Mouse (Mus musculus) megakaryocyte, embryonic 14.5 days (primary cell): Measurements from ENCODE around the gene Fgf2. TPM values are rescaled to one million over a fixed set of nuclear protein-coding genes. Genes with fewer than 3 reads are reported as not detected.

Experiments used
- H3K27me3 ChIP-seq: replicated peaks from 2 replicates; pipeline ENCODE3; 2012; ENCODE audit warnings: inconsistent platforms
- H3K36me3 ChIP-seq: replicated peaks from 2 replicates; pipeline ENCODE3; 2012; ENCODE audit warnings: low read length, inconsistent platforms, mixed read lengths
- H3K4me1 ChIP-seq: 2 replicates; pipeline ENCODE4 v1.6.1; 2012; ENCODE audit warnings: inconsistent platforms
- H3K4me3 ChIP-seq: replicated peaks from 2 replicates; pipeline ENCODE3; 2012; ENCODE audit warnings: moderate library complexity, mild to moderate bottlenecking, inconsistent platforms
- H3K9me3 ChIP-seq: 2 replicates; pipeline ENCODE4 v1.6.1; 2012; ENCODE audit warnings: inconsistent platforms
- FLI1 ChIP-seq: IDR thresholded peaks from 2 replicates; pipeline ENCODE4 v1.6.1; 2012; ENCODE audit warnings: low read length, inconsistent platforms, mixed read lengths
- GATA1 ChIP-seq: IDR thresholded peaks from 3 replicates; pipeline ENCODE4 v1.6.1; 2012; ENCODE audit warnings: mixed read lengths, low read length, inconsistent platforms, borderline replicate concordance
- polyA plus RNA-seq: library from polyadenylated mRNA; stranded (reverse); fragments of >175 nt; gene quantifications from 2 replicates; pipeline ENCODE4 v1.2.3, GENCODE M21; 2012; ENCODE audit warnings: low replicate concordance; ENCODE audit not compliant: insufficient read depth

The Fgf2 gene
- not detected in 2 replicates for polyA plus RNA-seq

- Histone ChIP-seq H3K27me3 (peaks cover 79% of the 10 kb centered on the region), H3K9me3 (peaks cover 10% of the 10 kb centered on the region), H3K4me3 (peak within 1 kb of the TSS; percentile 87), H3K4me1 (peaks cover 19% of the 10 kb centered on the region), H3K36me3 (no peaks in the 10 kb centered on the region)
- TF ChIP-seq GATA1 (no peak), FLI1 (no peak)
Observed at GRCm38 (mm10) chr3:37348221-37349165, at the start of gene Fgf2. Fgf2 (plus strand) TSS chr3:37348346.

- peaks cover 17% of the 10 kb centered on the region for H3K4me1 ChIP-seq
- peaks cover 3% of the 10 kb centered on the region for H3K27me3 ChIP-seq
- H3K4me3 ChIP-seq, result no peak overlapping the region
- H3K9me3 ChIP-seq, result 0 out of 2 replicates have a peak, but pooled peaks cover 3% of the 10 kb centered on the region
- TF ChIP-seq GATA1 (no peak), FLI1 (no peak)
- no peaks in the 10 kb centered on the region for H3K36me3 ChIP-seq
Observed at GRCm38 (mm10) chr3:37299470-37299869, 48.7 kb upstream of the Fgf2 start.

- Histone ChIP-seq H3K4me1 (peaks cover 23% of the 10 kb centered on the region), H3K9me3 (peaks cover 9% of the 10 kb centered on the region; the same call in 1 of the 2 replicates), H3K27me3 (no peaks in the 10 kb centered on the region), H3K4me3 (peak overlapping the region; percentile 33), H3K36me3 (peaks cover 17% of the 10 kb centered on the region)
- no peak for TF ChIP-seq FLI1
- TF ChIP-seq GATA1, result no peak
Observed at GRCm38 (mm10) chr3:37302685-37303084, 45.5 kb upstream of the Fgf2 start.

- Histone ChIP-seq H3K4me1 (peaks cover 23% of the 10 kb centered on the region), H3K36me3 (peaks cover 17% of the 10 kb centered on the region), H3K27me3 (no peaks in the 10 kb centered on the region), H3K4me3 (peak overlapping the region; percentile 76), H3K9me3 (peaks cover 6% of the 10 kb centered on the region; the same call in 1 of the 2 replicates)
- no peak; the same call in 2 of the 3 replicates for TF ChIP-seq GATA1
- TF ChIP-seq FLI1, result no peak
Observed at GRCm38 (mm10) chr3:37303392-37304139, 44.6 kb upstream of the Fgf2 start.

GRCm38 (mm10) chr3:37311897-37312369 is 36.2 kb upstream of the Fgf2 start:
- H3K4me3 ChIP-seq, result peak overlapping the region; percentile 96
- no peaks in the 10 kb centered on the region for H3K27me3 ChIP-seq
- H3K36me3 ChIP-seq, result peaks cover 10% of the 10 kb centered on the region
- H3K9me3 ChIP-seq, result no peaks in the 10 kb centered on the region
- peaks cover 28% of the 10 kb centered on the region for H3K4me1 ChIP-seq
- TF ChIP-seq FLI1, result no peak
- TF ChIP-seq GATA1, result no peak

- TF ChIP-seq FLI1 (no peak), GATA1 (no peak)
- H3K9me3 ChIP-seq, result no peaks in the 10 kb centered on the region
- peaks cover 8% of the 10 kb centered on the region for H3K36me3 ChIP-seq
- peaks cover 28% of the 10 kb centered on the region for H3K4me1 ChIP-seq
- peak within 1 kb of the TSS; percentile 96 for H3K4me3 ChIP-seq
- H3K27me3 ChIP-seq, result no peaks in the 10 kb centered on the region
Observed at GRCm38 (mm10) chr3:37312370-37312941, 35.7 kb upstream of the Fgf2 start, which contains the start of the genes Bbs12 and Cetn4. Bbs12 (plus strand) TSS chr3:37312554. Cetn4 (minus strand) TSS chr3:37312708.

- peak overlapping the region; percentile 96 for H3K4me3 ChIP-seq
- TF ChIP-seq GATA1, result no peak
- TF ChIP-seq FLI1, result no peak
- H3K4me1 ChIP-seq, result peaks cover 28% of the 10 kb centered on the region
- no peaks in the 10 kb centered on the region for H3K9me3 ChIP-seq
- H3K27me3 ChIP-seq, result no peaks in the 10 kb centered on the region
- H3K36me3 ChIP-seq, result peaks cover 13% of the 10 kb centered on the region
Observed at GRCm38 (mm10) chr3:37313371-37313770, 34.8 kb upstream of the Fgf2 start.

- peaks cover 39% of the 10 kb centered on the region for H3K36me3 ChIP-seq
- peaks cover 31% of the 10 kb centered on the region for H3K4me1 ChIP-seq
- TF ChIP-seq GATA1 (no peak), FLI1 (no peak)
- no peak overlapping the region for H3K4me3 ChIP-seq
- no peaks in the 10 kb centered on the region for H3K27me3 ChIP-seq
- no peaks in the 10 kb centered on the region for H3K9me3 ChIP-seq
Observed at GRCm38 (mm10) chr3:37316233-37316632, 31.9 kb upstream of the Fgf2 start.

- Histone ChIP-seq H3K9me3 (no peaks in the 10 kb centered on the region), H3K4me1 (peaks cover 34% of the 10 kb centered on the region), H3K27me3 (peaks cover 8% of the 10 kb centered on the region), H3K4me3 (no peak overlapping the region), H3K36me3 (peaks cover 27% of the 10 kb centered on the region)
- TF ChIP-seq FLI1 (no peak), GATA1 (no peak)
Observed at GRCm38 (mm10) chr3:37324310-37324709, 23.8 kb upstream of the Fgf2 start.
